Comparison of ENCODE assay signal across 8 mouse cellular contexts in the genomic region with DNA sequence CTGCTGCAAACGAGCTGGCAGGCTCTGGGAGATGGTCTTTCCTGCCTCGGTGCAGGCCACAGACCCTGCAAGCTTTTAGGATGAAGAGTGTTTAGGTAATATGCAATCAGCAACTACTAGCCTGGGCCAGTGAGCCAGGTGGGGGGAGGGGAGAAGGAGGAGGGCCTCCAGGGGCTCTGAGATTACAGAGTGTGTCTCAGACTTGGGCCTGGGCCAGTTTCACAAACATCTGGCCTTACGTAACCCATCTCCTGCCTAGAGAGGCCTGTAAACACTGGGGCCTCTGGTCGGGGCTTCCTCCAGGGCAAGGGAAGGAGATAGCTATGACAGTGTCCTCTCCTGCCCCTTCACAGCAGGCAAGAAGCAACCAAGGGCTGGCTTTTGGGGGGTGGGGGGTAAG. TPM values are rescaled to one million over a fixed set of nuclear protein-coding genes. Genes with fewer than 3 reads are reported as not detected.
DNase-seq lines count a peak whose midpoint lies in the region; ATAC-seq and TF ChIP-seq lines count a peak whose summit lies in the region.

No protein-coding gene starts in this region.

- H3K4me2 ChIP-seq in intestine, postnatal 0 days (replicated peaks; ENCODE audit: low read depth): 0 out of 2 replicates have a peak overlapping the region, but pooled peaks have one; percentile 17
- peak overlapping the region; percentile 39 for H3K4me2 ChIP-seq in liver, postnatal 0 days (ENCODE audit: low read depth, low read length)

- H3K9me3 ChIP-seq in intestine, postnatal 0 days (ENCODE audit: control insufficient read depth): no peaks in the 10 kb centered on the region
- no peaks in the 10 kb centered on the region for H3K9me3 ChIP-seq in liver, postnatal 0 days (ENCODE audit: low read length)

- H3K4me3 ChIP-seq in intestine, postnatal 0 days (ENCODE audit: low read depth, low read length): no peak overlapping the region
- no peak overlapping the region for H3K4me3 ChIP-seq in liver, postnatal 0 days (ENCODE audit: low read depth, low read length)

- TF ChIP-seq EP300 in liver, postnatal 0 days (IDR thresholded peaks at IDR 0.05; ENCODE audit: low read depth): no peak

- H3K36me3 ChIP-seq in intestine, postnatal 0 days (ENCODE audit: control insufficient read depth, insufficient read depth): no peaks in the 10 kb centered on the region
- H3K36me3 ChIP-seq in liver, postnatal 0 days (replicated peaks; ENCODE audit: insufficient read depth, low read length): no peaks in the 10 kb centered on the region; the same call in 1 of the 2 replicates

- 9% methylated on average over 4 of the region's 4 CpGs for WGBS in intestine, postnatal 0 days
- 10% methylated on average over 4 of the region's 4 CpGs for WGBS in liver, postnatal 0 days (ENCODE audit: insufficient replicate concordance)

- H3K27me3 ChIP-seq in intestine, postnatal 0 days (replicated peaks; ENCODE audit: control insufficient read depth, insufficient read depth, low read length): no peaks in the 10 kb centered on the region
- no peaks in the 10 kb centered on the region for H3K27me3 ChIP-seq in liver, postnatal 0 days (ENCODE audit: insufficient read depth, low read length)

- H3K4me1 ChIP-seq in intestine, postnatal 0 days (replicated peaks; ENCODE audit: control insufficient read depth, insufficient read depth, low read length): peaks cover 9% of the 10 kb centered on the region; the same call in 1 of the 2 replicates
- peaks cover 35% of the 10 kb centered on the region for H3K4me1 ChIP-seq in liver, postnatal 0 days (ENCODE audit: insufficient read depth)

- no peak overlapping the region; the same call in 1 of the 2 replicates for H3K27ac ChIP-seq in intestine, postnatal 0 days (ENCODE audit: low read depth, low read length)
- peak overlapping the region; percentile 87 for H3K27ac ChIP-seq in liver, postnatal 0 days (ENCODE audit: low read depth)

- TF ChIP-seq CTCF in intestine, postnatal 0 days (IDR thresholded peaks at IDR 0.05; ENCODE audit: low read depth): no peak
- TF ChIP-seq CTCF in liver, postnatal 0 days (IDR thresholded peaks at IDR 0.05; ENCODE audit: low read depth): no peak

- 0 out of 2 replicates have a peak overlapping the region, but pooled peaks have one; percentile 11 for H3K9ac ChIP-seq in intestine, postnatal 0 days (ENCODE audit: low read depth, low read length)
- peak overlapping the region; percentile 44 for H3K9ac ChIP-seq in liver, postnatal 0 days (replicated peaks)

- DNase-seq in 416B (ENCODE audit: low read depth): peak; percentile 86
- peak; percentile 72 for DNase-seq in adrenal gland, postnatal 25 days
- DNase-seq in gastrocnemius, postnatal 25 days: peak; percentile 83
- peak; percentile 89 for DNase-seq in liver, postnatal 0 days
- DNase-seq in ovary, postnatal 36 days (ENCODE audit: low spot score): peak; percentile 73
- no peak for DNase-seq in right cerebral cortex, postnatal 25 days
- no peak for DNase-seq in layer of hippocampus, adult 9-10 months (ENCODE audit: low spot score)

- ATAC-seq in intestine, postnatal 0 days: 0 out of 2 replicates have a peak, but pooled peaks have one; percentile 17
- peak; percentile 51 for ATAC-seq in liver, postnatal 0 days

RNA-seq across cellular contexts. Expression of gene Triobp, which starts 31.4 kb away (rescaled TPM):
- total RNA-seq in adrenal gland, postnatal 25 days (2021): 113 and 114 TPM in 2 replicates
- total RNA-seq in gastrocnemius, postnatal 25 days (2021): 10 to 100 TPM; 35.3 to 42.2 TPM
- 35.2 and 39.4 TPM in 2 replicates for polyA plus RNA-seq in intestine, postnatal 0 days (2015; fragmentation: Nextera tagmentation; extraction: Ambion mirVana)
- polyA plus RNA-seq in liver, postnatal 0 days (2015; fragmentation: Nextera tagmentation; extraction: Ambion mirVana): 11.9 and 12.7 TPM in 2 replicates

RNA-seq across cellular contexts. Expression of gene Nol12, which starts 44.1 kb away (rescaled TPM):
- 42.7 and 44.0 TPM in 2 replicates for total RNA-seq in adrenal gland, postnatal 25 days (2021)
- total RNA-seq in gastrocnemius, postnatal 25 days (2021): 10 to 100 TPM; 22.2 to 23.1 TPM
- 24.8 and 26.0 TPM in 2 replicates for polyA plus RNA-seq in intestine, postnatal 0 days (2015; fragmentation: Nextera tagmentation; extraction: Ambion mirVana)
- 20.3 and 21.5 TPM in 2 replicates for polyA plus RNA-seq in liver, postnatal 0 days (2015; fragmentation: Nextera tagmentation; extraction: Ambion mirVana)

RNA-seq across cellular contexts. Expression of gene H1f0, which starts 49.4 kb away (rescaled TPM):
- 159 and 217 TPM in 2 replicates for total RNA-seq in adrenal gland, postnatal 25 days (2021)
- total RNA-seq in gastrocnemius, postnatal 25 days (2021): 10 to 100 TPM; 73.2 to 75.3 TPM
- 298 and 319 TPM in 2 replicates for polyA plus RNA-seq in intestine, postnatal 0 days (2015; fragmentation: Nextera tagmentation; extraction: Ambion mirVana)
- 125 and 140 TPM in 2 replicates for polyA plus RNA-seq in liver, postnatal 0 days (2015; fragmentation: Nextera tagmentation; extraction: Ambion mirVana)

RNA-seq across cellular contexts. Expression of gene Lgals1, which starts 52.4 kb away (rescaled TPM):
- 273 and 304 TPM in 2 replicates for total RNA-seq in adrenal gland, postnatal 25 days (2021)
- total RNA-seq in gastrocnemius, postnatal 25 days (2021): 100 to 1,000 TPM; 224 to 270 TPM
- polyA plus RNA-seq in intestine, postnatal 0 days (2015; fragmentation: Nextera tagmentation; extraction: Ambion mirVana): 725 and 759 TPM in 2 replicates
- polyA plus RNA-seq in liver, postnatal 0 days (2015; fragmentation: Nextera tagmentation; extraction: Ambion mirVana): 93.4 and 102 TPM in 2 replicates

Comparison
In these comparisons a context has a peak if more than half of its experiments do, and no peak if none do; other contexts are left out.
1. DNase-seq: peak in 416B (single experiment), adrenal gland, postnatal 25 days (single experiment), gastrocnemius, postnatal 25 days (single experiment), liver, postnatal 0 days (single experiment) and ovary, postnatal 36 days (single experiment); none in right cerebral cortex, postnatal 25 days (single experiment) and layer of hippocampus, adult 9-10 months (single experiment).